13 mouse cellular contexts compared by ENCODE assay signal in the genomic region with DNA sequence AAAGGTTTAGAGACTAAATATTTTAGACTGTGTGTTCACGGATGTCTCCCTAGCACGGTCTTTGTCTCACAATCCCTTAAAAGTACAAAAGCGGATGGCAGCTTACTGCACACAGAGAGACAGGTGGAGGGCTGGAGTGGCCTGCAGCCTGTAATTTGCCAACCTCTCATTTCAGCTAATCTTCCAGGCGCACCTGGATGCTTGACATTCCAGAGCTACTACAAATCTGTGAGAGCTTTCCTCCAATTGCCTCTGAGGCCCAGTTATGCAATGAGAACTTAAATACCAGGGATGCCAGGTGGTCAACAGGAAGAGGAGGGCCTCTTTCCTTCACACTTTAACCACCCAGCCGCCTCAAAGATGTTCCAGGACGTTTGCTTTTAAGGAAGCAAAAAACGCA.
DNase-seq lines count a peak whose midpoint lies in the region; ATAC-seq lines count a peak whose summit lies in the region.
"Had no signal": no experiment of that assay in that cellular context is flagged by ENCODE, and none has a peak within 500 bp of the region (broad histone marks: within the 10 kb centered on the region; RNA-seq: fewer than 3 reads in every experiment).

No protein-coding gene starts in this region.

- H3K27ac ChIP-seq in intestine, embryonic 14.5 days (ENCODE audit: low read depth): no peak overlapping the region
- H3K27ac ChIP-seq in intestine, embryonic 16.5 days (ENCODE audit: low read length): no peak overlapping the region
- peak overlapping the region; percentile 44; the same call in 1 of the 2 replicates for H3K27ac ChIP-seq in embryonic facial prominence, embryonic 13.5 days
- H3K27ac ChIP-seq: heart, embryonic 13.5 days; kidney, postnatal 0 days; macrophage; neural tube, embryonic 13.5 days had no signal

- peak; percentile 47; the same call in 1 of the 2 replicates for ATAC-seq in intestine, embryonic 14.5 days (replicated peaks; ENCODE audit: low FRiP score, low TSS enrichment, low read depth)
- no peak for ATAC-seq in intestine, embryonic 16.5 days
- no peak for ATAC-seq in embryonic facial prominence, embryonic 13.5 days (ENCODE audit: insufficient number of reproducible peaks, insufficient read depth, low FRiP score, low TSS enrichment, low read depth)
- no peak for ATAC-seq in activated CD4-positive, CD25-positive, alpha-beta regulatory T cell, adult 4 months

- WGBS in intestine, embryonic 14.5 days: 39% methylated on average over 7 of the region's 7 CpGs
- WGBS in intestine, embryonic 16.5 days: 49% methylated on average over 7 of the region's 7 CpGs
- WGBS in embryonic facial prominence, embryonic 13.5 days: 48% methylated on average over 7 of the region's 7 CpGs

- no peaks in the 10 kb centered on the region for H3K27me3 ChIP-seq in intestine, embryonic 14.5 days (replicated peaks; ENCODE audit: control insufficient read depth, insufficient read depth, low read length)
- no peaks in the 10 kb centered on the region for H3K27me3 ChIP-seq in intestine, embryonic 16.5 days (replicated peaks; ENCODE audit: control insufficient read depth, insufficient read depth, low read length)
- no peaks in the 10 kb centered on the region for H3K27me3 ChIP-seq in embryonic facial prominence, embryonic 13.5 days
- H3K27me3 ChIP-seq: neural tube, embryonic 13.5 days had no signal

- H3K9me3 ChIP-seq in intestine, embryonic 14.5 days (ENCODE audit: control insufficient read depth, low read length): no peaks in the 10 kb centered on the region
- H3K9me3 ChIP-seq in intestine, embryonic 16.5 days (ENCODE audit: control insufficient read depth, low read length): no peaks in the 10 kb centered on the region
- H3K9me3 ChIP-seq in embryonic facial prominence, embryonic 13.5 days: no peaks in the 10 kb centered on the region
- H3K9me3 ChIP-seq: neural tube, embryonic 13.5 days had no signal

- H3K9ac ChIP-seq in intestine, embryonic 14.5 days (ENCODE audit: low read length): no peak overlapping the region
- no peak overlapping the region for H3K9ac ChIP-seq in intestine, embryonic 16.5 days (ENCODE audit: low read depth, low read length)
- no peak overlapping the region for H3K9ac ChIP-seq in embryonic facial prominence, embryonic 13.5 days
- H3K9ac ChIP-seq: heart, embryonic 13.5 days; neural tube, embryonic 13.5 days had no signal

- H3K36me3 ChIP-seq in intestine, embryonic 14.5 days (ENCODE audit: control insufficient read depth, insufficient read depth, low read length): no peaks in the 10 kb centered on the region
- H3K36me3 ChIP-seq in intestine, embryonic 16.5 days (ENCODE audit: control insufficient read depth, insufficient read depth, low read length): no peaks in the 10 kb centered on the region
- H3K36me3 ChIP-seq in embryonic facial prominence, embryonic 13.5 days: no peaks in the 10 kb centered on the region
- H3K36me3 ChIP-seq: heart, embryonic 13.5 days; neural tube, embryonic 13.5 days had no signal

- H3K4me3 ChIP-seq in intestine, embryonic 14.5 days (ENCODE audit: low read depth, low read length): no peak overlapping the region
- no peak overlapping the region for H3K4me3 ChIP-seq in intestine, embryonic 16.5 days (ENCODE audit: low read length)
- no peak overlapping the region for H3K4me3 ChIP-seq in embryonic facial prominence, embryonic 13.5 days
- H3K4me3 ChIP-seq: heart, embryonic 13.5 days; neural tube, embryonic 13.5 days had no signal

- no peak overlapping the region for H3K4me2 ChIP-seq in intestine, embryonic 14.5 days (ENCODE audit: low read length)
- no peak overlapping the region for H3K4me2 ChIP-seq in intestine, embryonic 16.5 days (ENCODE audit: low read depth, low read length)
- no peak overlapping the region for H3K4me2 ChIP-seq in embryonic facial prominence, embryonic 13.5 days
- H3K4me2 ChIP-seq: heart, embryonic 13.5 days; neural tube, embryonic 13.5 days had no signal

- peaks cover 16% of the 10 kb centered on the region for H3K4me1 ChIP-seq in intestine, embryonic 14.5 days (replicated peaks; ENCODE audit: control insufficient read depth, insufficient read depth, low read length)
- H3K4me1 ChIP-seq in intestine, embryonic 16.5 days (ENCODE audit: control insufficient read depth, insufficient read depth, low read length): peaks cover 2% of the 10 kb centered on the region; the same call in 1 of the 2 replicates
- H3K4me1 ChIP-seq in embryonic facial prominence, embryonic 13.5 days: peaks cover 30% of the 10 kb centered on the region

- DNase-seq in intestine, embryonic 14.5 days (ENCODE audit: low spot score): no peak
- peak; percentile 23 to 55 for DNase-seq in kidney, postnatal 25 days
- DNase-seq in lung, postnatal 14 days: peak; percentile 34
- no peak for DNase-seq in frontal cortex, postnatal 14 days (ENCODE audit: low spot score in 2 of 2)
- no peak for DNase-seq in heart, adult 9 months (ENCODE audit: low spot score in 2 of 2)
- DNase-seq: thymus, adult 2 months had no signal

Comparison
In these comparisons a context has a peak if more than half of its experiments do, and no peak if none do; other contexts are left out.
1. DNase-seq: peak in kidney, postnatal 25 days (2 of 2) and lung, postnatal 14 days (single experiment); none in intestine, embryonic 14.5 days (single experiment), frontal cortex, postnatal 14 days (0 of 2) and heart, adult 9 months (0 of 2).